Mouse (Mus musculus) mouse embryonic stem cell (cell line): Measurements from ENCODE around the gene Cul4a.
"Not testable (repeated sequence)": the region's sequence is repeated elsewhere in the genome, so short reads cannot be mapped to it uniquely, and the experiment has no call there.

ENCODE experiments used
- in situ Hi-C, 2 experiments: fragments of 300-500 bp; cut with MboI; formaldehyde crosslinking; loops; 1 replicate in 1 of 2; 3 replicates in 1 of 2; pipeline ENCODE4 v1.14.3; 2019 to 2020; ENCODE audit warnings: low sequenced_read_pairs in 2 of 2, low pct_unique_long_range_greater_than_20kb in 1 of 2, mixed read lengths in 1 of 2; ENCODE audit not compliant: unreplicated experiment in 1 of 2

The Cul4a gene

DNA sequence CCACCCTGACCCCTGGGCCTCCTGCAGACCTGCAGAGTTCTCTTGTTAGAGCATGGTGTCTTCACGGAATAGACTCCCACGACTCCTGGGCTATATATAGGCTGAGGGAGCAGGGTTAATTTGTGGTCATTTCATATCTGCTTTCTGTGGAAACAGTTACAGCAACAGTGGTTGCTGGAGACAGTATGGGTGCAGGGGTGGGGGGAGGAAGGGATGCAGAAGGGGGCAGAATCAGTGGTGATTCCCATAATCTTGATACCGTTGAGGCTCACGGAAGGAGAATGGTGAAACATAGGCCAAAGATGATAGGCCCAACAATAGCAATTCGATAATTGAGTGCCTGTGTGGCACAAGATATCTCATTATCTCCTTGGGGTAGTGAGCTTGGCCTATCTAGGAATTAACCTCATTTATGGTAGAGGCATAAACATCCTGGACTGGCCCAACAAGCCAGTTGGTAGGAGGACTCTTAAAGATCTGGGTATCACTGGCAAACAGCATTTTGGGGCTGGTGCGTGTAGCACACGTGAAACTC, 17.5 kb downstream of the Cul4a start:
- in situ Hi-C loops: no loop called here

DNA sequence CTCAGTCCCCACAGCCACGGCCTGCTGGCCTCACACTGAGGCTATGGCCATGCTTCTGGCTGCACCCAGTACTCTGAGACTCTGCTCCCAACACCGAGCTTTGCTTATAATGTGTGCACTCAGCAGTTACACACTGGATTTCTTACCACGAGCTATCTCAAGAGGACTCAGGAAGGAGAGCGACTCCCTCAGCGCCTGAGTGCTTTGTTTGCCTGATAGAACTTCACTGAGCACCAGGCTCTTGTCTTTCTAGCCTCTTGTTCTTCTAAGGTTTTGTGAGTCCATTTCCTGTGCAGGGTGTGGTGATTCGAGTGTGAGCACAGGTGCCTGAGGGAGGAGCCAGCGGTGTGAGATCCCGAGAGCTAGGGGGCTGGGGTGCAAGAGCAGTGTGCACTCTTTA, 19.5 kb downstream of the Cul4a start:
- in situ Hi-C loops: no loop called here

DNA sequence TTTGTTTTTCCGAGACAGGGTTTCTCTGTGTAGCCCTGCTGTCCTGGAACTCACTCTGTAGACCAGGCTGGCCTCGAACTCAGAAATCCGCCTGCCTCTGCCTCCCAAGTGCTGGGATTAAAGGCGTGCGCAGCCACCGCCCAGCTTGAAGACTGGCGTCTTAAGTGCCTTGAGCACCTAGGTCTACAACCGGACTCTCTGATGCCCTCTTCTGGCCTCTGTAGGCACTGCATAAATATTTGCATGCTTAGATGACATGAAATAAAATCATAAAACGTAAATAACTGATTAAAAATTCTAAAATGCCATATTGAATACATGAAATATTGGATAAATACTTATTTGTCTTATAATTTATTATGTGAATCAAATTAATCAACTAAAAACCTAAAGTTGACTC, 26.8 kb downstream of the Cul4a start:
- in situ Hi-C loops: not testable (repeated sequence)

GRCm38 (mm10) chr8:13139641-13140182, 34.3 kb downstream of the Cul4a start:
- in situ Hi-C loops: no loop called here

GRCm38 (mm10) chr8:13141681-13142080, 36.3 kb downstream of the Cul4a start:
- in situ Hi-C loops: no loop called here

- in situ Hi-C loops: no loop called here
Observed at GRCm38 (mm10) chr8:13148476-13148875, 43.1 kb downstream of the Cul4a start.

GRCm38 (mm10) chr8:13149287-13149686, 43.9 kb downstream of the Cul4a start:
- in situ Hi-C loops: no loop called here

DNA sequence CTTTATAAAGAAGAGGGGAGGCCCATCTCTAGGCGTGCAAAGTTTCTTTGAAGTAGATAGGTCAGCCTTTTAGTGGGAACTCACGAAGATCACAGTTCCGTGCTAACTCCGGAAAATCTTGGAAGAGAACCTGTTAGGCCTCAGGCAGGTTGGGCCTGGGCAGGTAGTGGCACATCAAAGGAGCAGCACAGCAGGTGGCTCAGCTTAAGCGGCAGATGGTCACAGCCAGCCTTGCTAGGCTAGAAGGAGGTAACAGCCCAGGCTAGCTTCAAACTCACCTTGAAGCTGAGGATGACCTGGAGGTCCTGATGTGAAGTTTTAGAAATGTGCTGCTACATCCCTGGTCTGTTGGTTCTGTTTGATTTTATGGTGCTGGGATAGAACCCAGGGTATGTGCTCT, 44.4 kb downstream of the Cul4a start:
- in situ Hi-C loops: no loop called here

DNA sequence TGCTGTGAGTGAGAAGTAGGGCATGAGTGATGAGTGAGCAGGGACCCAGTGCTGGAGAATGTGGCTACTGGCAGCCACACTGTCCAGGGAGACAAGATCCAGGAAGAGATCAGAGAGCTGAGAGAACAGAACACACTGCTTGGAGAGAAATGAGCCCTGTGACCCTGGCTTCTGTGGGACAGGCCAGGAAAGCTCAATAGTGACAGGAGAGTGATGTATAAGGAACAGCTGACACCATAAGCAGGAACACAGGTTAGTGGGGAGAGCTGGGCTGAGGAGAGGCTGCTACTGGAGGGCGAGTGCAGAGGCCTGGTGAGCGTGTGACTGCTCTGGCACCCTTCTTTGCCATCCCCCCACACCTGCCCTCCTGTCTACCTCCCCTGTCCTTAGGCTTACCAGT, 45.5 kb downstream of the Cul4a start:
- in situ Hi-C loops: no loop called here

DNA sequence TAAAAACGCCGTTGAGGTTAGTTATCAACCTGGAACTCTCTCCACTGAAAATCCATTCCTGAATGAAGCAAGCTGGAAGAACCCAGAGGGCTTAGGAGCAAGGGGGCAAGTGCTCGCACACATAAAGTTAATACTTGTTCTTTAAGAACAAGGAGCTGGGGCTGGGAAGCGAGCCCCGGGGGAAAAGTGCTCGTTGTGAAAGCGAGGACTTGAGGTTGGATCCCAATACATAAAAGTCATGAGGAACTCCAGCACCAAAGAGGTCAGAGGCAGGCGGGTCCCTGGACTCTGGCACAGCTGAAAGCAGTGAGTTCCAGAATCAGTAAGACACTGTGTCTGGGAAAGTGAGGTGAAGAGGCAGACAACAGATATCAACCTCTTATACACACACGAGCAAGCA, 48.7 kb downstream of the Cul4a start:
- in situ Hi-C loops: no loop called here

GRCm38 (mm10) chr8:13155358-13155757, 49.9 kb downstream of the Cul4a start:
- in situ Hi-C loops: no loop called here

- in situ Hi-C loops: no loop called here
Observed at GRCm38 (mm10) chr8:13156327-13157097, 51.1 kb downstream of the Cul4a start.

- in situ Hi-C loops: no loop called here
Observed at GRCm38 (mm10) chr8:13158718-13159376, 53.4 kb downstream of the Cul4a start, which contains the start of gene Lamp1. Gene Lamp1, plus strand, starts transcription at chr8:13159161.

DNA sequence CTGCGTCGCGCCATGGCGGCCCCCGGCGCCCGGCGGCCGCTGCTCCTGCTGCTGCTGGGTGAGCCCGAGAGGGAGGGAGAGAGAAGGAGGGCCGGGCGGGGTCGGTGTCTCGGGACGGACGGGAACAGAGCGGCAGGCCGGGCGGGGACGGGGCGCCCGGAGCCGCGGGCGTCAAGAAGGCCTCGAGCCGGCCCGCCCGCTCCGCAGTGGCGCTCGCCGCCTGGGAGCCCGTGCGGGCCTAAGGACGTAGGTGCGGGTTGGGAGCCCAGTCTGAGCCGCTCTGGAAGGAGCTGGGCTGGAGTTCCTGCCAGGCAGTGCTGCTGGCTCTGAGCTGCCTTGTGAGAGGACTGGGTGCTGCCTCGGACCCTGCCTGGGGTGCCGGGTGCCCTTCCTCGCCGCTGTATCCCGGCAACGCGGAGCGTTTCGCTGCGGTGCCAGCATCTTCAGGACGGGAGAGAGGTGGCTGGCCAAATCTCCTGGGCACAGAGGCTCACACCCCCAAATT, 54.0 kb downstream of the Cul4a start:
- in situ Hi-C loops: no loop called here

DNA sequence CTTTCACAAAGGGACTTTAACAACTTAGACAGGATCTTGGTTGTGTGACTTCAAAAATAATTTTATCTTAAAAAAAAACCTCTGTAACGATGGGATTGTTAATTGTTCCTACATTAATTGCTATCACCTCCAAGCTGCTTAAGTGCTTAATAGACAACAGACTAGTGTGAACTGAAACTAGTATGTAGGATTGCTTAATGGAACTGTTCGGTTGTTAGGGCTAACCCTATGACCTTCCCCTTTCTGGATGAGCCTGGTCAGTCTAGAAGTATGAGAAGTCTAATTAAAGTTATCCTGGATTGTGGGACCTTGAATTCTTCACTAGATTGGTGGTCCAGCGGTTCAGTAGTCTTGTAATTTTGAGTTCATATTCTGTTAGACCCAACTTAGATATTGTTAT, 55.3 kb downstream of the Cul4a start:
- in situ Hi-C loops: no loop called here

- in situ Hi-C loops: no loop called here
Observed at GRCm38 (mm10) chr8:13162098-13162497, 56.7 kb downstream of the Cul4a start.

- in situ Hi-C loops: no loop called here
Observed at GRCm38 (mm10) chr8:13163563-13163962, 58.1 kb downstream of the Cul4a start.

GRCm38 (mm10) chr8:13164361-13164760, 58.9 kb downstream of the Cul4a start:
- in situ Hi-C loops: no loop called here

DNA sequence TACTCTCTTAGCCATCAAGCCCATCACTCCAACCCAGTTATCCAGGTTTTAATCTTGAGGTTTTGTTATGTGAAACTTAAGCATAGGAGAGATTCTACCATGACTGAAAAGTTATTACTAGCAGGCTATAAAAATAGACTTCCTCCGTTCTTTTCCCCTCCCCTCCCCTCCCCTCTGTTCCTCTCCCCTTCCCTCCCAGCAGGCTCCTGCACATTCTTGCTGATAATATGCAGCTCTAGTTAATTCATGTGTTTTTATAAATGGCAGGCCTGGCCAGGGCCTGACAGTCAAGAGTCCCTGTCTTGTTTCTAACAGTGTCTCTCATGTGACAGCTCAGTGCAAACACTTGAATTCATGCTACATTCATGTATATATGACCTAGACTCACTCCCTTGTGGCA, 65.1 kb downstream of the Cul4a start:
- in situ Hi-C loops: no loop called here
